Mouse (Mus musculus) T-helper 1 cell (primary cell): ENCODE measurements around the gene Efcab7.

Experiments
- in situ Hi-C: fragments of 300-600 bp; cut with MboI, MseI; formaldehyde crosslinking; loops from one replicate; pipeline ENCODE4 v1.15.1; 2025; ENCODE audit warnings: high pct_unique_total_duplicates

The Efcab7 gene

DNA sequence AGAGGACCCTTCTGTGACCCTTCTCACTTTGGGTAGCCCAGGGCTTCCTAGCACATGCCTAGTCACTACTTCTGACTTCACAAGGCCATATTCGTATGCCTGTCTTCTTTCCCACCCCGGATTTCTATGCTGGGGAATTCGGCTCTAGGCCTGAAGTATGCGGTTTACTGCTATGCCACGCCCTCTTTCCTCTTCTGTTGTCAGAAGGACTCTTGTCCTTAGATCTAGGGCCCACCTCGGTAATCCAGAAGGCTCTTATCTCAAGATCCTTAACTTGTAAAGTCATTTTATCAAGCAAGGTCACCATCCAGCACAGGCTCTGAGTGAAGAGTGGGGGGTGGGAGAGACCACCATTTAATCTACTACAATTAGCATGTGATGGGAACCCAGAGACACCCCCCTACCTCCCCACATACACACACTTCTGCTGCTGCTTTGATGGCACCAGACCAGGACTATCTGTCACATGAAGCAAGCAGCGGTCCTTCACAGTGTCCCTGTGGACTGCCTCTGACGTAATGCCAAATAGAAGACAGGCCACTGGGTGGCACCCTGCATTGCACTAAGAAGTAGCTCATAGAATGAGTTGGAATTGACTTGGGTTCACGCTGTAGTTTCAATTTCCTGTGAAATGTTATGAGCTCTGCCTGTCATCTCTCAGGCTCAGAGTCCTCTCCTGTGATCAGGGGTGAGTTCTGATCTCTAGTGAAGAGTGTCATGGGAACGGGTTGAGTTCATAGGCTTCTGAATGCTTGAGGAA, 112.8 kb downstream of the Efcab7 start:
- in situ Hi-C loops: loop anchor here (25.0 kb wide), 2 partner anchors 595 to 1370 kb away; no protein-coding TSS in a partner anchor

DNA sequence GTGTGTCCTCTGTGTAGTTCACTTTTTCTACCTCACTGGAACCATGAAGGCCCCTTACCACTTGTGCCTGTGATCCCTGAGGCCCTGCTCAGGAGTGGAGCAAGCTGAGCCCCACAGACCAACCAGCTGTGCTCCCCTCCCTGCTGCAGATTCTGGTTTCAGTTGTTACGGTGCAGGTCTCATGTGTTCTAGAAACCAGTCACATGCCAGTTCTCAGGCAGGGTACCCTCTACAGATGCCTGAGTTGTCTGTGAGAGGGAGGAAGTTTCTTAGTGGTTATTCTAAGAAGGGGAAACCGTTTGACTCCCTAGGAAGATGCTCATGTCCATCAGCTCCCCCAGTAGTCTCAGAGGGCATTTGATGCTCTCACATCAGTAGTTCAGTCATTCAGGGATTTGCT, 115.6 kb downstream of the Efcab7 start:
- in situ Hi-C loops: loop anchor here (5.0 to 25.0 kb wide), 3 partner anchors 463 to 1368 kb away; no protein-coding TSS in a partner anchor

DNA sequence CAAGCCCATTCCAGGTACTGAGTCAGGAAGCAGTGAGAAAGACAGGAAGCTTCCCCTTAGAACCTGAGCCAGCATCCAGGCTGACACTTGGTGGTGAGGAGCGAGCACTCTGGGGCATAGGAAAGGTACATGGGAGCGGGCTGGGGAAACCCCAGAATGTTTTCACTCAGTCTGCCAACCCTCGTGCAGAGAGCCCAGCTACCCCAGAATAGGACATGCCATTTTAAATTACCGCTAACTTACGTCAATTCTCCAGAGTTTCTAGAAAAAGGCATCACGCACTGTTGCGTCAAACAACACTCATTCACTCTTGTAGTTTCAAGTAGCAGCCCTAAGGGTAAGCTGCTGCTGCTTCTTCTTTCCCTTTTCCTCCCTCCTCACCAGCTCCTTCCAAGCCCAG, 116.0 kb downstream of the Efcab7 start:
- in situ Hi-C loops: loop anchor here (5.0 to 25.0 kb wide), 3 partner anchors 462 to 1367 kb away; no protein-coding TSS in a partner anchor

DNA sequence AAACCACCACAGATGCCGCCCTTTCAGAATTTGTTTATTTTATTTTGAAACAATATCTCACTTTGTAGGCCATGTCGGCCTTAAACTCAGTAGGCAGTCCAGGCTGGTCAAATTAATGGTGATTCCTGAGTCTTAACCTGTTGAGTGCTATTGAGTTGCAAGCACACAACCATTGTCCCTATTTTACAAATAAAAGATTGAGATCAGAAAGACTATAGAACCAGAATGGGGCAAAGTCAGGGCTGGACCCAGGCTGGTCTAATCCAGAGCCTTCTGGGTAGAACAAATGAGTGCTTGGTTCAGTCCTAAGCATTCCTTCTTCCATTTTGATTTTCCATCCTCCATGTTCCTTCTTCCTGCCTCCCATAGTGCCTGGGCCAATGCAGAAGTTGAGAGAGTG, 117.5 kb downstream of the Efcab7 start:
- in situ Hi-C loops: loop anchor here (5.0 to 25.0 kb wide), 3 partner anchors 461 to 1366 kb away; no protein-coding TSS in a partner anchor

DNA sequence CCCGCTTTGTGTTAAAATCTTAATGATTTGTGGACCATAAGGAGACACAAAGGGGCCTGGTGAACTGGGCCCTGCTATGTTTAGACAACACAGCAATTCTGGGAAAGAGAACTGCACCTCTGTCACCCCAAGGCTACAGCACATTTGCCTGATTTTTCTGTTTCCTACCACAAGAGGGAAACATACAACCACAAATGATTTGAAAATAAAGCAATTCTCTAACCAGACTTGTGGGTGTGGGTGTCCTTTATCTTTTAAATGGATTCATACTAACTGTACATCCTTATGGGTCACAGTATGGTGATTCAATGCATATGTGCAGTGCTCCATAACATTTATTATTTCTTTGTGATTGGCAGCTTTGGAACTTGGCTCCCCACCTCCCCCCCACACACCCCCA, 118.2 kb downstream of the Efcab7 start:
- in situ Hi-C loops: loop anchor here (5.0 to 25.0 kb wide), 3 partner anchors 460 to 1365 kb away; no protein-coding TSS in a partner anchor

DNA sequence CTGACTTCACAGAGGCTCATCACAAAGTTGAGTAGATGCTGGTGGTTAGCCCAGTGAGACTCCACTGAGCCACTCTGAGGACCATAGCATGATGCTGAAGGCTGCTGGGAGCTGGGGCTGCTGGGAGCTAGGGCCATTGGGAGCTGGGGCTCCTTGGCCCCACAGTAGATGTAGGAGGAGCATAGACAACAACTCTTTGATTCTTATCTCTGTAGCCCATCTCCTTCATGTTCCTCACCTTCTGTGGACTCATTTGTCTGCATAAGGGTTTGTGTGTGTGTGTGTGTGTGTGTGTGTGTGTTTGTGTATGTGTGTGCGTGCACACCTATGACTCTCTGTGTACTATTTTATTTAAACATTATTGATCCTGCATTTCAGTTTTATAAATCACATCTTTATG, 118.9 kb downstream of the Efcab7 start:
- in situ Hi-C loops: loop anchor here (5.0 to 25.0 kb wide), 3 partner anchors 459 to 1364 kb away; no protein-coding TSS in a partner anchor

DNA sequence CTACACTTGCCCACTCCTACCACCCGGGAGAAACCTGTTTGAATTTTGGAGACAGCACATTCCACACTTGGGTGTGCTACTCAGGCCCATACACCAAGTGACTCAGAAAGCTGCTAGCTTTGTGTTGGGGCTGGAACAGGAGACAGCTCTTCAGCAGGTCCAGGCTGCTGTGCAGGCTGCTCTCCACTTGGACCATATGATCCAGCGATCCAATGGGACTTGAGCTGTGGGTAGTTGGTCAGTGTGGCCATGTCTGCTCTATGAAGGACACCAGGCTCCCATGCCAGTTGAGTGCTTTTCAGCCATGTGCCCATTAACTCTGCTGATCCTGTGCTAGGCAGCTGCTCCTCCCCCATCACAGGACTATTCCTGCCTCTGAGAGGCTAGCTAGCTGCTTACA, 124.9 kb downstream of the Efcab7 start:
- in situ Hi-C loops: no loop called here

DNA sequence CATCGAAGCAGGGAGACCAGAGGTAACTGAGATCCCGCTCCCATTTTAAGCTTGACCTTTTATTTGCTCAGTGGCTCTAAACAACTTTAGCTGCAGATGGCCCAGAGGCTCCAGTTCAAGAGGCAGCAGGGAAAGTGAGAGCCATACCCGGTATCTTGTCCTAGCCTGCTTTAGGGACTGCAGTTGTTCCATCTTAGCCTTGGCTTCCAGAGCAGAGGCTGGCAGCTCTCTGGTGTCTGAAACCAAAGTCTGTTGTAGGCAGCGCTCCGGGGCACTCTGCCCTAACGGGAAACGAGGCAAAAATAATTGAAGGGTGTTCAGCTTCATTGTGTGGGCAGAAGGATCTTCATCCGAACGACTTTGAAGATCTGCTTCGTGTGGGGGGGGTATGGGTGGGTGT, 126.4 kb downstream of the Efcab7 start:
- in situ Hi-C loops: no loop called here

DNA sequence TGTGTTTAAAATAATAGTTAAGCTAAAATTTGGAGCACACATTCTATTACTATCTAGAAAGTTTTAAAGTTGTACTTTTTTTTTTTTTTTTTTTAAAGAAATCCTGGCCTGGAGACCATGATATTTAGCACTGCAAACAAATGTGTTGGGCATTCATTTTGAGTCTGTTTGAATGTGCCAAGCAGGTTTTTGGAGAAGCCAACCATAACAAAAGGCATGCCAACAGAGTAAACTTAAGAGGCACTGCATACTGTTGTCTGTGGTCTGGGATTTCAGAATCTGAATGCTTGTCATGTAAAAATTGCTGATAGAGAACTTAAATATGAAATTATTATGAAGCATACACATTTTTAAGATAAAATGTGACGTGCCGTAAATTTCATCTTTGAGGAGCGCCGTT, 128.2 kb downstream of the Efcab7 start:
- in situ Hi-C loops: no loop called here

DNA sequence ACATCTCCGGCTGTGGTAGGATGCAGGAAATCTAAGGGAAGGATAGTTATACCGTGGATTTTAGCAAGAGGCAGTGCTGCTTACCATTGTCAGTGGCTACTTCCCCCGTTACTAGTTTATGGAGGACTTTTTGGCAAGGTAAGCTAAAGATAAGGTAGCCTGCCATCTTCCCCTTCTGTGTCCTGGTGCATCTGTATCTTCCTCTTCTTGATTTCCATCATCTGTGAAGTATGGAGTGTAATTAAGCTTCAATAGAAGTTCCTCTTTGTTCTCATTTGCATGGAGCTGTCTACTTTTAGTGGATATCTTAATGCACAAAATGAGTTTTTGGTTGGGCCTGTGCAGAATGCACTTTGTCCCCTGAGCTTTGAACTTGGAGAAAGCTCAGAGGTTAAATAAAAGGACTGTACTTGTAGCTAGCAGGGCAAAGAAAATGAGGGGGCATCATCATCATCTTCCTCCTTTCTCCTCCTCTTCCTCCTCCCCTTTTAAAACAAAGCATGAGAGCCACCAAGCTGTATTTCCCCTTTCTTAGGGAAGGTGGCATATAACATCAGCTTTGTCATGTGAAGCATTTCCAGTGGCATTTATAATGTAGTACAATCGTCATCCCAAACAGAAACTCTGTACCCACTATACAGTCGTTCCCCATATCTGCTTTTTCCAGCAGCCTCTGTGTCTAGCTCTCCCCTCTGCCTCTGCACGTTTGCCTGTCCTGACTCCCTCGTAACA, 129.3 kb downstream of the Efcab7 start:
- in situ Hi-C loops: no loop called here

DNA sequence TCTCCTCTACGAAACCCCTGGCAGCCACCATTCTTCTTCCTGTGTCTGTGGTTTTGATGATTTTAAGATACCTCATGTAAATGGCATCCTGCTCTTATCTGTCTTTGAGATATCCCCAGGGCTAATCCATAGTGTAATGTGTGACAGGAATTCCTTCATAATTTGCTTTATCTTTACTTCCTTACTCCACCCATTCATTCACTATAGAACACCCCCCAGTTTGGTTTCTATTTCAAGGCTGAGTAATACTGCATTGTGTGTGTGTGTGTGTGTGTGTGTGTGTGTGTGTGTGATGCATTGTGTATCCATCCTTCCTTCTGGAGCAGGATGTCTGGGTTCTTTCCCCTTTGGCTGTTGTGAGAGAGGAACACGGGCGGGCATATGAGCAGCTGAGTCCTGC, 130.3 kb downstream of the Efcab7 start:
- in situ Hi-C loops: no loop called here
